10 mouse cellular contexts compared by ENCODE assay signal in the genomic region with DNA sequence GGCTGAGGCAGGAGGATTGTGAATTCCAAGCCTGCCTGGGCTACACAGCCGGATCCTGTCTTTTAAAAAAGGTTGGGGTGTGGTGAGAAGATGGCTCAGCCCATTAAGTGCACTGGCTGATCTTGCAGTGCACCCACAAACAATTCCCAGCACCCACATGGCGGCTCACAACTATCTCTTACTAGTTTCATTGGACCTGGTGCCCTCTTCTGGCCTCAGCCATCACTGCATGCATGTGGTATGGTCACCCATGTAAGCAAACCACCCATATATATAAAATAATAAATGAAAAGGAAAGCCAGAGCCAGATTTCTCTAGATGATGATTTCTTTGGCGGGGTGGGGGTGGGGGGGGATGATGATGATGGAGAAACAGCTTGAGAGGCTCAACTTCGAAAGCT. TPM values are rescaled to one million over a fixed set of nuclear protein-coding genes. Genes with fewer than 3 reads are reported as not detected.
DNase-seq lines count a peak whose midpoint lies in the region; ATAC-seq lines count a peak whose summit lies in the region.
"Had no signal": no experiment of that assay in that cellular context is flagged by ENCODE, and none has a peak within 500 bp of the region (broad histone marks: within the 10 kb centered on the region; RNA-seq: fewer than 3 reads in every experiment).

No protein-coding gene starts in this region.

- peaks cover 43% of the 10 kb centered on the region for H3K36me3 ChIP-seq in kidney, embryonic 15.5 days

- H3K9me3 ChIP-seq in kidney, embryonic 15.5 days (replicated peaks): no peaks in the 10 kb centered on the region

- H3K27me3 ChIP-seq in kidney, embryonic 15.5 days: no peaks in the 10 kb centered on the region

- no peak overlapping the region for H3K4me2 ChIP-seq in kidney, embryonic 15.5 days

- H3K4me1 ChIP-seq in kidney, embryonic 15.5 days: peaks cover 32% of the 10 kb centered on the region

- H3K4me3 ChIP-seq in kidney, embryonic 15.5 days (replicated peaks): no peak overlapping the region

- no peak for ATAC-seq in CD4-positive, CD25-positive, alpha-beta regulatory T cell, adult 4 months
- ATAC-seq in kidney, embryonic 15.5 days (replicated peaks; ENCODE audit: low FRiP score): no peak
- ATAC-seq: forebrain, embryonic 14.5 days had no signal

- DNase-seq in CD4-positive, CD25-positive, alpha-beta regulatory T cell, adult 2 months (ENCODE audit: low read depth, low spot score): peak; percentile 50
- DNase-seq in kidney, postnatal 10 days: peak; percentile 33
- DNase-seq in A20 (ENCODE audit: low read depth, low spot score) (peak; percentile 47), liver (peak; percentile 38)
- no peak for DNase-seq in ovary, postnatal 10 days (ENCODE audit: low spot score)
- DNase-seq in T-cell, adult 2 months (ENCODE audit: low spot score): no peak

- H3K27ac ChIP-seq in kidney, embryonic 15.5 days: no peak overlapping the region

- 85% methylated on average over 4 of the region's 4 CpGs for WGBS in kidney, embryonic 15.5 days

- no peak overlapping the region for H3K9ac ChIP-seq in kidney, embryonic 15.5 days

RNA-seq across cellular contexts. Expression of gene Ppp1r37, which starts 1.6 kb away (rescaled TPM):
- polyA plus RNA-seq in CD4-positive, CD25-positive, alpha-beta regulatory T cell, adult 4 months (2017; shearing (Covaris generic)): 1 to 10 TPM; 1.9 to 2.8 TPM
- 21.3 and 24.4 TPM in 2 replicates for polyA plus RNA-seq in kidney, embryonic 15.5 days (2015; fragmentation: Nextera tagmentation; extraction: Ambion mirVana)

RNA-seq across cellular contexts. Expression of gene Zfp296, which starts 12.6 kb away (rescaled TPM):
- 1 to 10 TPM; 1.7 to 1.9 TPM for polyA plus RNA-seq in CD4-positive, CD25-positive, alpha-beta regulatory T cell, adult 4 months (2017; shearing (Covaris generic))
- polyA plus RNA-seq in kidney, embryonic 15.5 days (2015; fragmentation: Nextera tagmentation; extraction: Ambion mirVana): 0.55 and 0.66 TPM in 2 replicates

RNA-seq across cellular contexts. Expression of gene Gemin7, which starts 12.9 kb away (rescaled TPM):
- polyA plus RNA-seq in CD4-positive, CD25-positive, alpha-beta regulatory T cell, adult 4 months (2017; shearing (Covaris generic)): 100 to 1,000 TPM in 1 of 2 experiments, 10 to 100 TPM in 1; 91.0 to 100 TPM
- 148 and 161 TPM in 2 replicates for polyA plus RNA-seq in kidney, embryonic 15.5 days (2015; fragmentation: Nextera tagmentation; extraction: Ambion mirVana)

RNA-seq across cellular contexts. Expression of gene Clasrp, which starts 39.8 kb away (rescaled TPM):
- 1 to 10 TPM; 9.0 to 9.4 TPM for polyA plus RNA-seq in CD4-positive, CD25-positive, alpha-beta regulatory T cell, adult 4 months (2017; shearing (Covaris generic))
- polyA plus RNA-seq in kidney, embryonic 15.5 days (2015; fragmentation: Nextera tagmentation; extraction: Ambion mirVana): 50.6 and 58.6 TPM in 2 replicates

RNA-seq across cellular contexts. Expression of gene Nkpd1, which starts 46.8 kb away (rescaled TPM):
- polyA plus RNA-seq in CD4-positive, CD25-positive, alpha-beta regulatory T cell, adult 4 months (2017; shearing (Covaris generic)): not detected
- polyA plus RNA-seq in kidney, embryonic 15.5 days (2015; fragmentation: Nextera tagmentation; extraction: Ambion mirVana): 0.10 and 0.15 TPM in 2 replicates
- polyA plus RNA-seq: neural tube, embryonic 11.5 days had no signal

Comparison
In these comparisons a context has a peak if more than half of its experiments do, and no peak if none do; other contexts are left out.
1. DNase-seq: peak in CD4-positive, CD25-positive, alpha-beta regulatory T cell, adult 2 months (single experiment), kidney, postnatal 10 days (single experiment), A20 (single experiment) and liver (single experiment); none in ovary, postnatal 10 days (single experiment) and T-cell, adult 2 months (single experiment).